Mouse (Mus musculus): Measurements from ENCODE around the gene Pygb.

DNA sequence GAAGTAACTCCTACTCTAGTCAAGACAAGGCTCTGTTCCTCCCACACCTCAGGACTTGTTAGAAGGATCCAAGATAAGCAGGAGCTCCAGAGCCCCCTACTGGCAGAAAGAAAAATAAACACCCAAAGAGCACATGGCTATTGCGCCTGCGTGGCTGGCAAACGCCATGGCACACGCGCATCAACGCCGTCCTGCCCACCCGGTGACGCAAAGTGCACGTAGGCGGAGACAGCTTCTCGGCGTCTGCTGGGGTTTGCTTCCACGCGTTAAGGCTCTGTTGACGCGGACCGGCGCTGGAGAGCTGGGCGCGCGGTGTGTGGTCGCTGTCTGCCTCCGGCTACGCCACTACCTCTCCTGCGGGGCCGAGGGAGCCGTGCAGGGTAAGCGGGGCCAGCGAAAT lies 37.7 kb upstream of the Pygb start, which contains the start of gene Entpd6:
- peak; percentile 91 for TF ChIP-seq CTCF (IDR thresholded peaks at IDR 0.05; ENCODE audit: low read depth)
- TF ChIP-seq EP300 (IDR thresholded peaks at IDR 0.05; ENCODE audit: low read depth), result no peak
